Mouse (Mus musculus) lung, postnatal 0 days (tissue): Measurements from ENCODE around the gene Kifc3. TPM values are rescaled to one million over a fixed set of nuclear protein-coding genes. Genes with fewer than 3 reads are reported as not detected.

Source experiments
- ATAC-seq: fragments of 200-750 bp; cut with Nextera tagmentation; 2 replicates; pipeline ENCODE4 v1.8.0; 2017; ENCODE audit warnings: moderate library complexity
- DNase-seq: peaks from one replicate; pipeline ENCODE4 v3.0.0-alpha.2; 2016; ENCODE audit warnings: low spot score
- H3K27ac ChIP-seq: fragments of 300-500 bp; sonication (generic); 2 replicates; pipeline ENCODE4 v1.5.1; 2014; ENCODE audit warnings: antibody characterized with exemption, mild to moderate bottlenecking, low read length, mixed read lengths
- H3K27me3 ChIP-seq: fragments of 300-500 bp; sonication (generic); replicated peaks from 2 replicates; pipeline ENCODE4 v1.6.1; 2014; ENCODE audit warnings: low read length, mixed read lengths; ENCODE audit not compliant: insufficient read depth
- H3K36me3 ChIP-seq: fragments of 300-500 bp; sonication (generic); 2 replicates; pipeline ENCODE4 v1.6.1; 2014; ENCODE audit warnings: low read length, mixed read lengths; ENCODE audit not compliant: insufficient read depth
- H3K4me1 ChIP-seq: fragments of 300-500 bp; sonication (generic); 2 replicates; pipeline ENCODE4 v1.6.1; 2014; ENCODE audit warnings: antibody characterized with exemption, low read depth, low read length, mixed read lengths; ENCODE audit not compliant: insufficient read depth
- H3K4me2 ChIP-seq: fragments of 300-500 bp; sonication (generic); replicated peaks from 2 replicates; pipeline ENCODE4 v1.6.1; 2014; ENCODE audit warnings: low read depth, mild to moderate bottlenecking, low read length, moderate library complexity, mixed read lengths
- H3K4me3 ChIP-seq: fragments of 300-500 bp; sonication (generic); 2 replicates; pipeline ENCODE4 v1.5.1; 2014; ENCODE audit warnings: low read depth, low read length
- H3K9ac ChIP-seq: fragments of 300-500 bp; sonication (generic); replicated peaks from 2 replicates; pipeline ENCODE4 v1.6.1; 2014; ENCODE audit warnings: low read depth, mild to moderate bottlenecking
- H3K9me3 ChIP-seq: fragments of 300-500 bp; sonication (generic); 2 replicates; pipeline ENCODE4 v1.6.1; 2016; ENCODE audit warnings: low read length, mixed read lengths
- CTCF ChIP-seq: IDR thresholded peaks from 2 replicates; pipeline ENCODE4 v1.5.1; 2016; ENCODE audit warnings: antibody characterized with exemption, mild to moderate bottlenecking
- EP300 ChIP-seq: IDR thresholded peaks from 2 replicates; pipeline ENCODE4 v1.6.1; 2016; ENCODE audit warnings: antibody characterized with exemption, mild to moderate bottlenecking, control low read depth
- WGBS: fragments of 180-500 bp; shearing (Covaris S2); extraction: QIAGEN DNeasy Blood & Tissue Kit; methylation state at CpG from one replicate; pipeline ENCODE4 v1.1.7; 2014; 5-methylcytosine and 5-hydroxymethylcytosine counted together
- polyA plus RNA-seq: library from polyadenylated mRNA; unstranded; fragments of >200 nt; fragmentation: Nextera tagmentation; extraction: Ambion mirVana; gene quantifications from 2 replicates; pipeline ENCODE4 v1.2.1, GENCODE M21; 2015

Kifc3 gene
- polyA plus RNA-seq: 23.7 and 32.4 TPM in 2 replicates

DNA sequence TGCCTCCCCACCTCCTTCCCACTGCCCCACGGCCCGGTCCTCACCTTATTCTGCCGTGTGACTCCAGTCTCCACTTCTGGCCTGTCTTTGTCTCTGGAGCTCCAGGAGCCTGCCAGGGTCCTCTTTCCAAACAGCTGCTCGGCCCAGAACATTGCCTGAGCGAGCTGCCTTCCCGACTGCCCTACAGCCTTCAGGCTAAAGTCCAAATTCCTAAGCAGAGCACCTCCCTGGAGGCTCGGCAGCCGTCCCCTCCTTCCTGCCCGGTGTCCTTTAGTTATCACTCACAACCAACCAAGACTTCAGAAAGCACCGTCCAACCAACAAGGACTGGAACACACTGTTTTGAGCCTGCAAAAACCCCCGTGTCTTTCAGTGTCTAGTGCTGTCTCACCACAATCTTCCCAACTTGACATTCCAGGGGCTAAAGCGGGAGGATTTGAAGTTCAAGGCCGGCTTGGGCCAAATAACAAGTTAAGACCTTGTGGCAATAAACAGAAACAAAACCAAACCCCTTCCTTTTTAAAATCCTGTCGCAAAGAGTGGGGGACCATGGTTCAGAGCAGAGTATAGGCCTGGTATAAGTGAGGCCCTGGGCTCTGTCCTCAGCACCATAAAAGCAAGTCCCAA is at the start of gene Kifc3:
Gene Kifc3, minus strand, starts transcription at position 164 of the 627 bp plus-strand sequence.
- Histone ChIP-seq H3K4me3 (no peak within 1 kb of the TSS), H3K9ac (no peak within 1 kb of the TSS), H3K4me1 (no peaks in the 10 kb centered on the region), H3K4me2 (no peak within 1 kb of the TSS), H3K36me3 (no peaks in the 10 kb centered on the region), H3K9me3 (no peaks in the 10 kb centered on the region), H3K27me3 (no peaks in the 10 kb centered on the region), H3K27ac (no peak within 1 kb of the TSS)
- WGBS: 46% methylated on average over 14 of the region's 14 CpGs
- TF ChIP-seq EP300: no peak
- no peak for TF ChIP-seq CTCF
- ATAC-seq: no peak
- no peak for DNase-seq

DNA sequence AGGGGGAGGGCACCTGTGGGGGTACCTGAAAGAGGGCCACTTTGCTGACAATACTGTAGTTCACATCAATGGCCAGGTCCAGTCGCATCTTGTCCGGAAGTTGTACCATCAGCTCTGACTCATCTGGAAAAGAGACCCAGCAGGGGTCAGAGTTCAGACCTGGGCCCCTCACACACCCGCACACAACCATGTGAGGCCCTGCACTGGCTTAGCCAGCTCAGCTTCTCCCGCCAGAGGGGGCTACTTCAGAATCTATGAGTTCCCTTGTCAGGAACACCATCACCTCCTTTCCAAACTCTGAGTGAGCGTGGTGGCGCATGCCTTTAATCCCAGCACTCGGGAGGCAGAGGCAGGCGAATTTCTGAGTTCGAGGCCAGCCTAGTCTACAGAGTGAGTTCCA is 49.4 kb upstream of the Kifc3 start:
- Histone ChIP-seq H3K4me1 (no peaks in the 10 kb centered on the region), H3K4me3 (no peak overlapping the region), H3K9me3 (no peaks in the 10 kb centered on the region), H3K4me2 (no peak overlapping the region), H3K27me3 (no peaks in the 10 kb centered on the region), H3K36me3 (no peaks in the 10 kb centered on the region), H3K9ac (no peak overlapping the region), H3K27ac (no peak overlapping the region)
- DNase-seq (no peak), ATAC-seq (no peak)
- TF ChIP-seq EP300 (no peak), CTCF (no peak)
- WGBS: 60% methylated on average over 9 of the region's 9 CpGs

DNA sequence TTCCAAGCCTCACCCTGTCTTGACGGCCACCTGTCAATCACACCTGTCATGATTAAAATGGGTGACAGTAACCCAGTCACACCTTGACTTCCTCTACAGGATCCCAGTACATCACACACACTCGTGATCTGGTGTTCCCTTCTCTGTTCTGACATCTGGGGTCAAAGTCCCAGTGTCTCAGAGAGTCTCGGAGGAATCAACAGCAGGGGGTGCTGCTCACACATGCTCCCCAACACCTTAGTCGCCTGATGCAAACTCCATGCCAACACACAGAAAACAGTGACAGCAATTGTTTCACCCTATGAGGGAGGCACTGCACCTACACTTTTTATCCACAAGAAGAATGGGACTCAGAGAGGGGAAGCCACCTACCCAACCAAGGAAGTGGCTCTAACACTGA is 47.2 kb upstream of the Kifc3 start:
- Histone ChIP-seq H3K4me3 (no peak overlapping the region), H3K9me3 (no peaks in the 10 kb centered on the region), H3K36me3 (no peaks in the 10 kb centered on the region), H3K27ac (no peak overlapping the region), H3K9ac (no peak overlapping the region), H3K4me1 (no peaks in the 10 kb centered on the region), H3K27me3 (no peaks in the 10 kb centered on the region), H3K4me2 (no peak overlapping the region)
- DNase-seq: peak; percentile 31
- ATAC-seq: no peak
- WGBS: 49% methylated on average over 4 of the region's 4 CpGs
- TF ChIP-seq CTCF: peak; percentile 54
- no peak for TF ChIP-seq EP300

DNA sequence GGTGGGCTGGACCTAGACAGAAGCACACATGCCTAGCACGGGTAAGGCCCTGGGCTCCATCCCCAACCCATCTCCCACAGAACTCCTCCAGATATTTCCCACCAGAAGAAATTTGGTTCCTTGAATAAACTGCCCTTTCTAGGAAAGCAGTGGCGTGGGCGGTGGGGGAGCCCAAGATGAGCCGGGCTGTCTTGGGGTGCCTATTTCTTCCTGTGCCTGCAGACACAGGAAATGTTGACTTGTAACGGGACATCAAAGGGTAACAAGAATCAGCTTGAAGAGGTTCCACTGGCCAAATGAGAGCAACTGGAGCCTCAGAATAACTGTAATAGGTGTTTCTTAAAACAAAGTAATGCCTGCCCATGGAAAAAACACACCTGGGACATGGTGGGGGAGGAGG is 44.7 kb upstream of the Kifc3 start:
- no peak overlapping the region for H3K4me2 ChIP-seq
- no peaks in the 10 kb centered on the region for H3K4me1 ChIP-seq
- DNase-seq: no peak
- H3K9ac ChIP-seq: no peak overlapping the region
- H3K4me3 ChIP-seq: no peak overlapping the region
- no peaks in the 10 kb centered on the region for H3K27me3 ChIP-seq
- WGBS: 60% methylated on average over 5 of the region's 5 CpGs
- H3K27ac ChIP-seq: no peak overlapping the region
- TF ChIP-seq CTCF: no peak
- H3K9me3 ChIP-seq: no peaks in the 10 kb centered on the region
- H3K36me3 ChIP-seq: no peaks in the 10 kb centered on the region
- ATAC-seq: no peak

- DNase-seq: peak; percentile 72
- Histone ChIP-seq H3K27ac (no peak overlapping the region), H3K4me2 (no peak overlapping the region), H3K4me3 (no peak overlapping the region), H3K9me3 (no peaks in the 10 kb centered on the region), H3K9ac (no peak overlapping the region), H3K36me3 (no peaks in the 10 kb centered on the region), H3K27me3 (no peaks in the 10 kb centered on the region), H3K4me1 (no peaks in the 10 kb centered on the region)
- peak; percentile 62 for ATAC-seq
- WGBS: 43% methylated on average over 5 of the region's 5 CpGs
- no peak; the same call in 1 of the 2 replicates for TF ChIP-seq EP300
- no peak for TF ChIP-seq CTCF
Measured at GRCm38 (mm10) chr8:95245180-95245579, 42.6 kb upstream of the Kifc3 start.

DNA sequence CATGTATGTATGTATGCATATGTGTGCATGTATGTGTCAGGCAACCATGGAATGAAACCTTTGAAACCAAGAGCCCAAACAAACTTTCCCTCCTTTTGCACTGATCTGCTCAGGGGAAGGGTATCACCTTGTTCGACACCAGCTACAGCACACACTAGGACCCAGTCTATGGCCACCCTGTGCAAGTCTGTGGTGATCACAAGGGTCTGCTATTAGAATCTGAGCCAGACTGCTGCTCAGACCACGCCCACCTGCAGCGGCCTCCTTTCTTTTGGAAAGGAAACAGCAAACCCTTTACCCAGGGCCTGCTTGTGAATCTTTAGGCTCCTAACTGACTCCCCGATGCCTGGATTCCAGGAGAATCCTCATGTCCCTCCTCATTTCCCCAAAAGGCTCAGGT is 41.2 kb upstream of the Kifc3 start:
- H3K27me3 ChIP-seq: no peaks in the 10 kb centered on the region
- H3K9ac ChIP-seq: no peak overlapping the region
- no peak overlapping the region for H3K27ac ChIP-seq
- H3K36me3 ChIP-seq: no peaks in the 10 kb centered on the region
- H3K4me2 ChIP-seq: no peak overlapping the region
- DNase-seq (no peak), ATAC-seq (no peak)
- no peaks in the 10 kb centered on the region for H3K4me1 ChIP-seq
- WGBS: 71% methylated on average over 4 of the region's 4 CpGs
- TF ChIP-seq EP300 (no peak), CTCF (no peak)
- H3K9me3 ChIP-seq: no peaks in the 10 kb centered on the region
- H3K4me3 ChIP-seq: no peak overlapping the region
